In the genomic region with DNA sequence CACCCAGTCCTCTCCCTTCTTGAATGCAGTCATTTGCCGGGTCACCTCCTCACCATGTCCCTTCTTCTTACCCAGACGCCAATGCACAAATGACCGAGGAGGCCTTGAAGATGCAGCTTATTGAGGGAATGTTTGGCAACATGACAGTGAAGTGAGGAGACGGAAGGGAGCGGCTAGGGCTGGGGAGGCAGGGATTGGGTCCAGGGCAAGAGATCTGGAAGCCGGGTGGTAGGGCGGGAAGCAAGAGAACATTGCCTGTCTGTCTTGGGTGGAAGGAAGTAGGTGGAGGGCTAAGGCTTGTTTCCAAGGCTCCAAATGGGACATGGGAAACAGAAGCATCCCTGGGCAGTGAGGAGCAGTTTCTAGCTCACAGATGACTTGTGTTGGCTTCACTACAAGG, we compare ENCODE assay signal across 22 mouse cellular contexts. TPM values are rescaled to one million over a fixed set of nuclear protein-coding genes. Genes with fewer than 3 reads are reported as not detected.
DNase-seq lines count a peak whose midpoint lies in the region; TF ChIP-seq lines count a peak whose summit lies in the region.
"Had no signal": no experiment of that assay in that cellular context is flagged by ENCODE, and none has a peak within 500 bp of the region (broad histone marks: within the 10 kb centered on the region; RNA-seq: fewer than 3 reads in every experiment).

No protein-coding gene starts in this region.

- no peak for DNase-seq in gastrocnemius, adult 2 months
- DNase-seq in gastrocnemius, adult 8-10 months (ENCODE audit: low spot score in 2 of 2) = no peak
- peak; percentile 69 for DNase-seq in heart, adult 8-10 months (ENCODE audit: low spot score)
- DNase-seq in heart, postnatal 4 days = no peak
- peak; percentile 14 for DNase-seq in lung, postnatal 36 days
- no peak for DNase-seq in lung, postnatal 4 days
- peak; percentile 25 to 31 for DNase-seq in heart, postnatal 36 days
- DNase-seq in adrenal gland, postnatal 14 days = no peak
- DNase-seq: adrenal gland, adult 8-10 months; B cell, adult 2 months; cerebellum, adult 11-12 months; cerebellum, adult 9-10 months; cerebellum, postnatal 25 days; gastrocnemius, postnatal 25 days had no signal

- intact Hi-C loops in gastrocnemius, adult 2 months (cut with DNase I) = no loop called here
- intact Hi-C loops in heart, postnatal 36 days (cut with DNase I) = no loop called here

- TF ChIP-seq CTCF in gastrocnemius, adult 2 months (IDR thresholded peaks at IDR 0.05) = no peak

- no peak overlapping the region for H3K4me3 ChIP-seq in gastrocnemius, adult 2 months
- H3K4me3 ChIP-seq: embryonic facial prominence, embryonic 12.5 days; forebrain, embryonic 15.5 days; hindbrain, embryonic 10.5 days; intestine, embryonic 15.5 days had no signal

- peak overlapping the region; percentile 59 for H3K27ac ChIP-seq in gastrocnemius, adult 2 months
- H3K27ac ChIP-seq: embryonic facial prominence, embryonic 12.5 days; forebrain, embryonic 15.5 days; hindbrain, embryonic 10.5 days; hindbrain, embryonic 14.5 days; intestine, embryonic 15.5 days had no signal

RNA-seq across cellular contexts. Expression of gene Catsper1, which starts 5.8 kb away (rescaled TPM):
- not detected for total RNA-seq in gastrocnemius, adult 2 months (2021)
- not detected for total RNA-seq in gastrocnemius, adult 8-10 months (2022)
- total RNA-seq in heart, adult 8-10 months (2022) = not detected
- not detected for total RNA-seq in heart, postnatal 4 days (2021)
- not detected for total RNA-seq in heart, postnatal 36 days (2021)
- not detected in 2 replicates for total RNA-seq in adrenal gland, postnatal 14 days (2021)
- total RNA-seq: adrenal gland, adult 8-10 months; adrenal gland, postnatal 4 days; G1E; gastrocnemius, postnatal 25 days; granulocyte monocyte progenitor cell, adult 5-6 weeks had no signal

RNA-seq across cellular contexts. Expression of gene Cst6, which starts 8.0 kb away (rescaled TPM):
- total RNA-seq in gastrocnemius, adult 2 months (2021) = 10 to 100 TPM; 27.5 to 44.2 TPM
- total RNA-seq in gastrocnemius, adult 8-10 months (2022) = 10 to 100 TPM; 44.0 to 55.9 (median 44.9) TPM
- 10 to 100 TPM; 17.0 to 27.2 (median 23.5) TPM for total RNA-seq in heart, adult 8-10 months (2022)
- 1 to 10 TPM in 1 of 2 experiments, under 1 TPM in 1; 0.81 to 3.0 TPM for total RNA-seq in heart, postnatal 4 days (2021)
- 10 to 100 TPM in 1 of 2 experiments, 1 to 10 TPM in 1; 9.5 to 10.2 TPM for total RNA-seq in heart, postnatal 36 days (2021)
- 1.3 and 2.8 TPM in 2 replicates for total RNA-seq in adrenal gland, postnatal 14 days (2021)
- total RNA-seq: granulocyte monocyte progenitor cell, adult 5-6 weeks had no signal

RNA-seq across cellular contexts. Expression of gene Eif1ad, which starts 25.2 kb away (rescaled TPM):
- 10 to 100 TPM; 15.7 to 17.9 TPM for total RNA-seq in gastrocnemius, adult 2 months (2021)
- total RNA-seq in gastrocnemius, adult 8-10 months (2022) = 10 to 100 TPM; 16.3 to 18.8 (median 17.9) TPM
- total RNA-seq in heart, adult 8-10 months (2022) = 10 to 100 TPM; 15.7 to 21.5 (median 19.6) TPM
- 10 to 100 TPM; 35.0 to 37.3 TPM for total RNA-seq in heart, postnatal 4 days (2021)
- total RNA-seq in heart, postnatal 36 days (2021) = 10 to 100 TPM; 16.5 to 17.7 TPM
- 29.0 and 29.9 TPM in 2 replicates for total RNA-seq in adrenal gland, postnatal 14 days (2021)

RNA-seq across cellular contexts. Expression of gene Banf1, which starts 25.6 kb away (rescaled TPM):
- total RNA-seq in gastrocnemius, adult 2 months (2021) = 100 to 1,000 TPM; 122 to 144 TPM
- total RNA-seq in gastrocnemius, adult 8-10 months (2022) = 100 to 1,000 TPM; 122 to 146 (median 135) TPM
- 100 to 1,000 TPM; 110 to 123 (median 117) TPM for total RNA-seq in heart, adult 8-10 months (2022)
- 100 to 1,000 TPM; 234 to 244 TPM for total RNA-seq in heart, postnatal 4 days (2021)
- total RNA-seq in heart, postnatal 36 days (2021) = 100 to 1,000 TPM; 126 to 142 TPM
- total RNA-seq in adrenal gland, postnatal 14 days (2021) = 144 and 153 TPM in 2 replicates

RNA-seq across cellular contexts. Expression of gene Gal3st3, which starts 43.2 kb away (rescaled TPM):
- total RNA-seq in gastrocnemius, adult 2 months (2021) = under 1 TPM in 1 of 2 experiments, not detected in 1; 0.11 TPM
- under 1 TPM in 1 of 4 experiments, not detected in 3; 0.17 TPM for total RNA-seq in gastrocnemius, adult 8-10 months (2022)
- total RNA-seq in heart, adult 8-10 months (2022) = 10 to 100 TPM; 22.3 to 32.9 (median 25.1) TPM
- total RNA-seq in heart, postnatal 4 days (2021) = 1 to 10 TPM; 7.4 to 9.3 TPM
- total RNA-seq in heart, postnatal 36 days (2021) = 10 to 100 TPM; 20.0 to 24.2 TPM
- total RNA-seq in adrenal gland, postnatal 14 days (2021) = 0.22 and 0.49 TPM in 2 replicates
- total RNA-seq: gastrocnemius, postnatal 25 days; granulocyte monocyte progenitor cell, adult 5-6 weeks had no signal

Comparison
In these comparisons a context has a peak if more than half of its experiments do, and no peak if none do; other contexts are left out.
1. DNase-seq: peak in heart, adult 8-10 months (single experiment), lung, postnatal 36 days (single experiment) and heart, postnatal 36 days (2 of 2); none in gastrocnemius, adult 2 months (single experiment), gastrocnemius, adult 8-10 months (0 of 2), heart, postnatal 4 days (single experiment), lung, postnatal 4 days (0 of 2) and adrenal gland, postnatal 14 days (single experiment).